Mouse (Mus musculus): ENCODE results near the gene Dlx1. TPM values are rescaled to one million over a fixed set of nuclear protein-coding genes. Genes with fewer than 3 reads are reported as not detected.

Dlx1 gene
- polyA plus RNA-seq (2012), result 0.25 TPM in 1 of 2 replicates, not detected in the other

DNA sequence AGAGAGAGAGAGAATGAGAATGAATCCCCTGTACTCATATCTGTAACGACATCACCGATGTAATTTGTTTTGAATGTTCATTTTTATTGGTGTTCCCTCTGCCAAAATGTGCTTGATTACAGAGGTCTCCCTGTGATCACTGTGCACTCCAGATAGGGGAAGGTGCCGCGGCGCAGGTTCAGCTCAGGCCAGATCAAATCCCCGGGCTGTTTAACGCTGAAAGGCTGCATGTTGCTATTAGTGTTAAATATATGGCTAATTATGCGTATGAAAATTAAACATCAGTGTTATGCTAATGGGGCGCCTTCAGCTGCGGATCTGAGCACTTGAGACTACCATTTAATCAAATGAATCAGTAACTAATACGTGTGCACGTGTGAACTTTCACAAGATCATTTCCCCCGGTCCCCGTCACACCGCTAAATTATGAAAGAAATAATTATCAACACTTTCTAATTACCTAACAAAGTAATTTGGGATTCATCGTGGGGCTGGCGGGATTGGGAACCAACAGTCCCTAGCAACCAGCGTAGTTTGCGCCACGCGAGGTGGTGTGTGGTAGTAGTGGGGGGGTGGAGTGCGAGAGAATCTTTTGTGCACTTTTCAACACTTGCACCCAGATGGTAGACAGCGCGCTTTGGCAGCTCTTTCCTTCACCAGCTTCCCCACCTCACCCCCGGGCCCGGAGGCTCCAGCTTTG is at the start of gene Dlx1:
Gene Dlx1, plus strand, starts transcription at position 100 of the 700 bp plus-strand sequence.

DNA sequence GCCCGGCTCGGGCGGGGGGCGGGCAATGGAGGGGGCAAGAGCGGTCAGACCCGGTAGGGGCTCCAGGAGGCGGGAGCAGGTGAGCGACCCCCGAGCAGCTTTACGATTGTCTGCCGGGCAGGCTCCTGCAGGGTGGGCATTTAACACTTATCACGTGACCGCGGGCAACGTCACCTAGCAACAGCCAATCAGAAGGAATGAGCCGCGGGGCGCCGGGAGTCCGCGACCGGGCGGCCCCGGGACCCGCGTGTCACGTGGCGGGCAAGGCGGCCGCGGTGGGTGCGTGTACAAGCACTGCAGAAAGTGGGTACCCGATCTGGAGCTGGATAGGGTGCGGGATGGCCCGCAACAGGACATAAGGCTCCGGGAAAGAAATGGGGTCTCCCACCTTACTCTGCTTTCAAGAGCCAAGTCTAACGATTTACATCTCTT is 18.7 kb downstream of the Dlx1 start, which contains the start of gene Dlx2:
Gene Dlx2, minus strand, starts transcription at position 115 of the 432 bp plus-strand sequence.

Other genes with a start within 250 kb of the Dlx1 start
- gene Slc25a12, start 160.4 kb upstream of the Dlx1 start, polyA plus RNA-seq (2012), result 10.3 and 13.5 TPM in 2 replicates
- 3.2 and 3.8 TPM in 2 replicates for gene Hat1, start 139.2 kb upstream of the Dlx1 start, polyA plus RNA-seq (2012)
- 7.6 and 9.9 TPM in 2 replicates for gene Metap1d, start 74.8 kb upstream of the Dlx1 start, polyA plus RNA-seq (2012)
- 0.19 and 0.29 TPM in 2 replicates for gene Dlx2, start 18.6 kb downstream of the Dlx1 start, polyA plus RNA-seq (2012)
- gene Itga6, start 217.5 kb downstream of the Dlx1 start, polyA plus RNA-seq (2012), result 25.9 and 29.1 TPM in 2 replicates

Measured in megakaryocyte-erythroid progenitor cell, adult 5 weeks (primary cell).